Mouse (Mus musculus): ENCODE measurements around the gene Gm10717.
A peak's percentile ranks its signal among the peaks of the same experiment; 100 is the strongest.
"Not testable (repeated sequence)": the region's sequence is repeated elsewhere in the genome, so short reads cannot be mapped to it uniquely, and the experiment has no call there.

Gene Gm10717

DNA sequence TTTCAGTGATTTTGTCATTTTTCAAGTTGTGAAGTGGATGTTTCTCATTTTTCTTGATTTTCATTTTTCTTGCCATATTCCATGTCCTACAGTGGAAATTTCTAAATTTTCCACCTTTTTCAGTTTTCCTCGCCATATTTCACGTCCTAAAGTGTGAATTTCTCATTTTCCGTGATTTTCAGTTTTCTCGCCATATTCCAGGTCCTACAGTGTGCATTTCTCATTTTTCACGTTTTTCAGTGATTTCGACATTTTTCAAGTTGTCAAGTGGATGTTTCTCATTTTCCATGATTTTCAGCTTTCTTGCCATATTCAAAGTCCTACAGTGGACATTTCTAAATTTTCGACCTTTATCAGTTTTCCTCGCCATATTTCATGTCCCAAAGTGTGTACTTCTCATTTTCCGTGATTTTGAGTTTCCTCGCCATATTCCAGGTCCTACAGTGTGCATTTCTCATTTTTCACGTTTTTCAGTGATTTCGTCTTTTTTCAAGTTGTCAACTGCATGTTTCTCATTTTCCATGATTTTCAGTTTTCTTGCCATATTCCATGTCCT is at the start of gene Gm10717:
Gene Gm10717, plus strand, starts transcription at position 506 of the 556 bp plus-strand sequence.
- peak in 1 of 2 experiments; percentile 39 for DNase-seq (ENCODE audit: low spot score in 2 of 2)

DNA sequence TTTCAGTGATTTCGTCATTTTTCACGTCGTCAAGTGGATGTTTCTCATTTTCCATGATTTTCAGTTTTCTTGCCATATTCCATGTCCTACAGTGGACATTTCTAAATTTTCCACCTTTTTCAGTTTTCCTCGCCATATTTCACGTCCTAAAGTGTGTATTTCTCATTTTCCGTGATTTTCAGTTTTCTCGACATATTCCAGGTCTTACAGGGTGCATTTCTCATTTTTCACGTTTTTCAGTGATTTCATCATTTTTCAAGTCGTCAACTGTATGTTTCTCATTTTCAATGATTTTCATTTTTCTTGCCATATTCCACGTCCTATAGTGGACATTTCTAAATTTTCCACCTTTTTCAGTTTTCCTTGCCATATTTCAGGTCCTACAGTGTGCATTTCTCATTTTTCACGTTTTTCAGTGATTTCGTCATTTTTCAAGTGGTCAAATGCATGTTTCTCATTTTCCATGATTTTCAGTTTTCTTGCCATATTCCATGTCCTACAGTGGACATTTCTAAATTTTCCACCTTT is 24.7 kb upstream of the Gm10717 start, which contains the start of gene Gm10722:
Gene Gm10722, plus strand, starts transcription at position 478 of the 528 bp plus-strand sequence.
- DNase-seq (ENCODE audit: low spot score in 2 of 2) = peak in 1 of 2 experiments; percentile 21

DNA sequence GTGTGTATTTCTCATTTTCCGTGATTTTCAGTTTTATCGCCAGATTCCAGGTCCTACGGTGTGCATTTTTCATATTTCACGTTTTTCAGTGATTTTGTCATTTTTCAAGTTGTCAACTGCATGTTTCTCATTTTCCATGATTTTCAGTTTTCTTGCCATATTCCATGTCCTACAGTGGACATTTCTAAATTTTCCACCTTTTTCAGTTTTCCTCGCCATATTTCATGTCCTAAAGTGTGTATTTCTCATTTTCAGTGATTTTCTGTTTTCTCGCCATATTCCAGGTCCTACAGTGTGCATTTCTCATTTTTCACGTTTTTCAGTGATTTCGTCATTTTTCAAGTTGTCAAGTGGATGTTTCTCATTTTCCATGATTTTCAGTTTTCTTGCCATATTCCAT is 24.2 kb upstream of the Gm10717 start:
- peak in 1 of 2 experiments; percentile 44 for DNase-seq (ENCODE audit: low spot score in 2 of 2)

DNA sequence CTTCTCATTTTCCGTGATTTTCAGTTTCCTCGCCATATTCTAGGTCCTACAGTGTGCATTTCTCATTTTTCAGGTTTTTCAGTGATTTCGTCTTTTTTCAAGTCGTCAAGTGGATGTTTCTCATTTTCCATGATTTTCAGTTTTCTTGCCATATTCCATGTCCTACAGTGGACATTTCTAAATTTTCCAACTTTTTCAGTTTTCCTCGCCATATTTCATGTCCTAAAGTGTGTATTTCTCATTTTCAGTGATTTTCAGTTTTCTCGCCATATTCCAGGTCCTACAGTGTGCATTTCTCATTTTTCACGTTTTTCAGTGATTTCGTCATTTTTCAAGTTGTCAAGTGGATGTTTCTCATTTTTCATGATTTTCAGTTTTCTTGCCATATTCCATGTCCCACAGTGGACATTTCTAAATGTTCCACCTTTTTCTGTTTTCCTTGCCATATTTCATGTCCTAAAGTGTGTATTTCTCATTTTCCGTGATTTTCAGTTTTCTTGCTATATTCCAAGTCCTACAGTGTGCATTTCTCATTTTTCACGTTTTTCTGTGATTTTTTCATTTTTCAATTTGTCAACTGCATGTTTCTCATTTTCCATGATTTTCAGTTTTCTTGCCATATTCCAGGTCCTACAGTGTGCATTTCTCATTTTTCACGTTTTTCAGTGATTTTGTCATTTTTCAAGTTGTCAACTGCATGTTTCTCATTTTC is 23.1 kb upstream of the Gm10717 start:
- DNase-seq (ENCODE audit: low spot score in 2 of 2) = peak; percentile 93 to 100

DNA sequence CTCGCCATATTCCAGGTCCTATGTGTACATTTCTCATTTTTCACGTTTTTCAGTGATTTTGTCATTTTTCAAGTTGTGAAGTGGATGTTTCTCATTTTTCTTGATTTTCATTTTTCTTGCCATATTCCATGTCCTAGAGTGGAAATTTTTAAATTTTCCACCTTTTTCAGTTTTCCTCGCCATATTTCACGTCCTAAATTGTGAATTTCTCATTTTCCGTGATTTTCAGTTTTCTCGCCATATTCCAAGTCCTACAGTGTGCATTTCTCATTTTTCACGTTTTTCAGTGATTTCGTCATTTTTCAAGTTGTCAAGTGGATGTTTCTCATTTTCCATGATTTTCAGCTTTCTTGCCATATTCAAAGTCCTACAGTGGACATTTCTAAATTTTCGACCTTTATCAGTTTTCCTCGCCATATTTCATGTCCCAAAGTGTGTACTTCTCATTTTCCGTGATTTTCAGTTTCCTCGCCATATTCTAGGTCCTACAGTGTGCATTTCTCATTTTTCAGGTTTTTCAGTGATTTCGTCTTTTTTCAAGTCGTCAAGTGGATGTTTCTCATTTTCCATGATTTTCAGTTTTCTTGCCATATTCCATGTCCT is 22.3 kb upstream of the Gm10717 start, which contains the start of gene Gm11168:
Gene Gm11168, plus strand, starts transcription at position 553 of the 603 bp plus-strand sequence.
- DNase-seq (ENCODE audit: low spot score in 2 of 2) = not testable (repeated sequence)

DNA sequence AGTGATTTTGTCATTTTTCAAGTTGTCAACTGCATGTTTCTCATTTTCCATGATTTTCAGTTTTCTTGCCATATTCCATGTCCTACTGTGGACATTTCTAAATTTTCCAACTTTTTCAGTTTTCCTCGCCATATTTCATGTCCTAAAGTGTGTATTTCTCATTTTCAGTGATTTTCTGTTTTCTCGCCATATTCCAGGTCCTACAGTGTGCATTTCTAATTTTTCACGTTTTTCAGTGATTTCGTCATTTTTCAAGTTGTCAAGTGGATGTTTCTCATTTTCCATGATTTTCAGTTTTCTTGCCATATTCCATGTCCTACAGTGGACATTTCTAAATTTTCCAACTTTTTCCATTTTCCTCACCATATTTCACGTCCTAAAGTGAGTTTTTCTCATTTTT is 19.0 kb upstream of the Gm10717 start:
- not testable (repeated sequence) for DNase-seq (ENCODE audit: low spot score in 2 of 2)

DNA sequence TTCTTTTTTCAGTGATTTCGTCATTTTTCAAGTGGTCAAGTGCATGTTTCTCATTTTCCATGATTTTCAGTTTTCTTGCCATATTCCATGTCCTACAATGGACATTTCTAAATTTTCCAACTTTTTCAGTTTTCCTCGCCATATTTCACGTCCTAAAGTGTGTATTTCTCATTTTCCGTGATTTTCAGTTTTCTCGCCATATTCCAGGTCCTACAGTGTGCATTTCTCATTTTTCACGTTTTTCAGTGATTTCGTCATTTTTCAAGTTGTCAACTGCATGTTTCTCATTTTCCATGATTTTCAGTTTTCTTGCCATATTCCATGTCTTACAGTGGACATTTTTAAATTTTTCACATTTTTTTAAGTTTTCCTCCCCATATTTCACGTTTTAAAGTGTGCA is 18.6 kb upstream of the Gm10717 start:
- DNase-seq (ENCODE audit: low spot score in 2 of 2) = peak; percentile 92 to 100

DNA sequence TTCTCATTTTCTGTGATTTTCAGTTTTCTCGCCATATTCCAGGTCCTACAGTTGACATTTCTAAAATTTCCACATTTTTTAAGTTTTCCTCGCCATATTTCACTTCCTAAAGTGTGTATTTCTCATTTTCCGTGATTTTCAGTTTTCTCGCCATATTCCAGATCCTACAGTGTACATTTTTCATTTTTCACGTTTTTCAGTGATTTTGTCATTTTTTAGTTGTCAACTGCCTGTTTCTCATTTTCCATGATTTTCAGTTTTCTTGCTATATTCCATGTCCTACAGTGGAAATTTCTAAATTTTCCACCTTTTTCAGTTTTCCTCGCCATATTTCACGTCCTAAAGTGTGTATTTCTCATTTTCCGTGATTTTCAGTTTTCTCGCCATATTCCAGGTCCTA is 17.9 kb upstream of the Gm10717 start:
- DNase-seq (ENCODE audit: low spot score in 2 of 2) = not testable (repeated sequence)

DNA sequence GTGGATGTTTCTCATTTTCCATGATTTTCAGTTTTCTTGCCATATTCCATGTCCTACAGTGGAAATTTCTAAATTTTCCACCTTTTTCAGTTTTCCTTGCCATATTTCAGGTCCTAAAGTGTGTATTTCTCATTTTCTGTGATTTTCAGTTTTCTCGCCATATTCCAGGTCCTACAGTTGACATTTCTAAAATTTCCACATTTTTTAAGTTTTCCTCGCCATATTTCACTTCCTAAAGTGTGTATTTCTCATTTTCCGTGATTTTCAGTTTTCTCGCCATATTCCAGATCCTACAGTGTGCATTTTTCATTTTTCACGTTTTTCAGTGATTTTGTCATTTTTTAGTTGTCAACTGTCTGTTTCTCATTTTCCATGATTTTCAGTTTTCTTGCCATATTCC is 15.9 kb upstream of the Gm10717 start:
- DNase-seq (ENCODE audit: low spot score in 2 of 2) = not testable (repeated sequence)

DNA sequence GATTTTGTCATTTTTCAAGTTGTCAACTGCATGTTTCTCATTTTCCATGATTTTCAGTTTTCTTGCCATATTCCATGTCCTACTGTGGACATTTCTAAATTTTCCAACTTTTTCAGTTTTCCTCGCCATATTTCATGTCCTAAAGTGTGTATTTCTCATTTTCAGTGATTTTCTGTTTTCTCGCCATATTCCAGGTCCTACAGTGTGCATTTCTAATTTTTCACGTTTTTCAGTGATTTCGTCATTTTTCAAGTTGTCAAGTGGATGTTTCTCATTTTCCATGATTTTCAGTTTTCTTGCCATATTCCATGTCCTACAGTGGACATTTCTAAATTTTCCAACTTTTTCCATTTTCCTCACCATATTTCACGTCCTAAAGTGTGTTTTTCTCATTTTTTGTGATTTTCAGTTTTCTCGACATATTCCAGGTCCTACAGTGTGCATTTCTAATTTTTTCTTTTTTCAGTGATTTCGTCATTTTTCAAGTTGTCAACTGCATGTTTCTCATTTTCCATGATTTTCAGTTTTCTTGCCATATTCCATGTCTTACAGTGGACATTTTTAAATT is 13.1 kb upstream of the Gm10717 start:
- not testable (repeated sequence) for DNase-seq (ENCODE audit: low spot score in 2 of 2)

DNA sequence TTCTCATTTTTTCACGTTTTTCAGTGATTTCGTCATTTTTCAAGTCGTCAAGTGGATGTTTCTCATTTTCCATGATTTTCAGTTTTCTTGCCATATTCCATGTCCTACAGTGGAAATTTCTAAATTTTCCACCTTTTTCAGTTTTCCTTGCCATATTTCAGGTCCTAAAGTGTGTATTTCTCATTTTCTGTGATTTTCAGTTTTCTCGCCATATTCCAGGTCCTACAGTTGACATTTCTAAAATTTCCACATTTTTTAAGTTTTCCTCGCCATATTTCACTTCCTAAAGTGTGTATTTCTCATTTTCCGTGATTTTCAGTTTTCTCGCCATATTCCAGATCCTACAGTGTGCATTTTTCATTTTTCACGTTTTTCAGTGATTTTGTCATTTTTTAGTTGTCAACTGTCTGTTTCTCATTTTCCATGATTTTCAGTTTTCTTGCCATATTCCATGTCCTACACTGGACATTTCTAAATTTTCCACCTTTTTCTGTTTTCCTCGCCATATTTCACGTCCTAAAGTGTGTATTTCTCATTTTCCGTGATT is 12.4 kb upstream of the Gm10717 start, which contains the start of gene Gm10721:
Gene Gm10721, plus strand, starts transcription at position 408 of the 547 bp plus-strand sequence.
- not testable (repeated sequence) for DNase-seq (ENCODE audit: low spot score in 2 of 2)

DNA sequence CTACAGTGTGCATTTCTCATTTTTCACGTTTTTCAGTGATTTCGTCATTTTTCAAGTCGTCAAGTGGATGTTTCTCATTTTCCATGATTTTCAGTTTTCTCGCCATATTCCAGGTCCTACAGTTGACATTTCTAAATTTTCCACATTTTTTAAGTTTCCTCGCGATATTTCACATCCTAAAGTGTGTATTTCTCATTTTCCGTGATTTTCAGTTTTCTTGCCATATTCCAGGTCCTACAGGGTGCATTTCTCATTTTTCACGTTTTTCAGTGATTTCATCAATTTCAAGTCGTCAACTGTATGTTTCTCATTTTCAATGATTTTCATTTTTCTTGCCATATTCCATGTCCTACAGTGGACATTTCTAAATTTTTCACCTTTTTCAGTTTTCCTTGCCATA is 9.9 kb upstream of the Gm10717 start, which contains the start of gene Gm10720:
Gene Gm10720, plus strand, starts transcription at position 301 of the 400 bp plus-strand sequence.
- DNase-seq (ENCODE audit: low spot score in 2 of 2) = not testable (repeated sequence)

DNA sequence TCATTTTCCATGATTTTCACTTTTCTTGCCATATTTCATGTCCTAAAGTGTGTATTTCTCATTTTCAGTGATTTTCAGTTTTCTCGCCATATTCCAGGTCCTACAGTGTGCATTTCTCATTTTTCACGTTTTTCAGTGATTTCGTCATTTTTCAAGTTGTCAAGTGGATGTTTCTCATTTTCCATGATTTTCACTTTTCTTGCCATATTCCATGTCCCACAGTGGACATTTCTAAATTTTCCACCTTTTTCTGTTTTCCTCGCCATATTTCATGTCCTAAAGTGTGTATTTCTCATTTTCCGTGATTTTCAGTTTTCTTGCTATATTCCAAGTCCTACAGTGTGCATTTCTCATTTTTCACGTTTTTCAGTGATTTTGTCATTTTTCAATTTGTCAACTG is 9.3 kb upstream of the Gm10717 start:
- not testable (repeated sequence) for DNase-seq (ENCODE audit: low spot score in 2 of 2)

DNA sequence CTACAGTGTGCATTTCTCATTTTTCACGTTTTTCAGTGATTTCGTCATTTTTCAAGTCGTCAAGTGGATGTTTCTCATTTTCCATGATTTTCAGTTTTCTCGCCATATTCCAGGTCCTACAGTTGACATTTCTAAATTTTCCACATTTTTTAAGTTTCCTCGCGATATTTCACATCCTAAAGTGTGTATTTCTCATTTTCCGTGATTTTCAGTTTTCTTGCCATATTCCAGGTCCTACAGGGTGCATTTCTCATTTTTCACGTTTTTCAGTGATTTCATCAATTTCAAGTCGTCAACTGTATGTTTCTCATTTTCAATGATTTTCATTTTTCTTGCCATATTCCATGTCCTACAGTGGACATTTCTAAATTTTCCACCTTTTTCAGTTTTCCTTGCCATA is 8.1 kb upstream of the Gm10717 start, which contains the start of gene Gm10719:
Gene Gm10719, plus strand, starts transcription at position 301 of the 400 bp plus-strand sequence.
- not testable (repeated sequence) for DNase-seq (ENCODE audit: low spot score in 2 of 2)

DNA sequence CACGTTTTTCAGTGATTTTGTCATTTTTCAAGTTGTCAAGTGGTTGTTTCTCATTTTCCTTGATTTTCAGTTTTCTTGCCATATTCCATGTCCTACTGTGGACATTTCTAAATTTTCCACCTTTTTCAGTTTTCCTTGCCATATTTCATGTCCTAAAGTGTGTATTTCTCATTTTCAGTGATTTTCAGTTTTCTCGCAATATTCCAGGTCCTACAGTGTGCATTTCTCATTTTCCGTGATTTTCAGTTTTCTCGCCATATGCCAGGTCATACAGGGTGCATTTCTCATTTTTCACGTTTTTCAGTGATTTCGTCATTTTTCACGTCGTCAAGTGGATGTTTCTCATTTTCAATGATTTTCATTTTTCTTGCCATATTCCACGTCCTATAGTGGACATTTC is 6.3 kb upstream of the Gm10717 start:
- peak; percentile 39 to 93 for DNase-seq (ENCODE audit: low spot score in 2 of 2)

DNA sequence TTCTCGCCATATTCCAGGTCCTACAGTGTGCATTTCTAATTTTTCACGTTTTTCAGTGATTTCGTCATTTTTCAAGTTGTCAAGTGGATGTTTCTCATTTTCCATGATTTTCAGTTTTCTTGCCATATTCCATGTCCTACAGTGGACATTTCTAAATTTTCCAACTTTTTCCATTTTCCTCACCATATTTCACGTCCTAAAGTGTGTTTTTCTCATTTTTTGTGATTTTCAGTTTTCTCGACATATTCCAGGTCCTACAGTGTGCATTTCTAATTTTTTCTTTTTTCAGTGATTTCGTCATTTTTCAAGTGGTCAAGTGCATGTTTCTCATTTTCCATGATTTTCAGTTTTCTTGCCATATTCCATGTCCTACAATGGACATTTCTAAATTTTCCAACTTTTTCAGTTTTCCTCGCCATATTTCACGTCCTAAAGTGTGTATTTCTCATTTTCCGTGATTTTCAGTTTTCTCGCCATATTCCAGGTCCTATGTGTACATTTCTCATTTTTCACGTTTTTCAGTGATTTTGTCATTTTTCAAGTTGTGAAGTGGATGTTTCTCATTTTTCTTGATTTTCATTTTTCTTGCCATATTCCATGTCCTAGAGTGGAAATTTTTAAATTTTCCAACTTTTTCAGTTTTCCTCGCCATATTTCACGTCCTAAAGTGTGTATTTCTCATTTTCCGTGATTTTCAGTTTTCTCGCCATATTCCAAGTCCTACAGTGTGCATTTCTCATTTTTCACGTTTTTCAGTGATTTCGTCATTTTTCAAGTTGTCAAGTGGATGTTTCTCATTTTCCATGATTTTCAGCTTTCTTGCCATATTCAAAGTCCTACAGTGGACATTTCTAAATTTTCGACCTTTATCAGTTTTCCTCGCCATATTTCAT is 5.1 kb upstream of the Gm10717 start:
- DNase-seq (ENCODE audit: low spot score in 2 of 2) = peak; percentile 13 to 73

DNA sequence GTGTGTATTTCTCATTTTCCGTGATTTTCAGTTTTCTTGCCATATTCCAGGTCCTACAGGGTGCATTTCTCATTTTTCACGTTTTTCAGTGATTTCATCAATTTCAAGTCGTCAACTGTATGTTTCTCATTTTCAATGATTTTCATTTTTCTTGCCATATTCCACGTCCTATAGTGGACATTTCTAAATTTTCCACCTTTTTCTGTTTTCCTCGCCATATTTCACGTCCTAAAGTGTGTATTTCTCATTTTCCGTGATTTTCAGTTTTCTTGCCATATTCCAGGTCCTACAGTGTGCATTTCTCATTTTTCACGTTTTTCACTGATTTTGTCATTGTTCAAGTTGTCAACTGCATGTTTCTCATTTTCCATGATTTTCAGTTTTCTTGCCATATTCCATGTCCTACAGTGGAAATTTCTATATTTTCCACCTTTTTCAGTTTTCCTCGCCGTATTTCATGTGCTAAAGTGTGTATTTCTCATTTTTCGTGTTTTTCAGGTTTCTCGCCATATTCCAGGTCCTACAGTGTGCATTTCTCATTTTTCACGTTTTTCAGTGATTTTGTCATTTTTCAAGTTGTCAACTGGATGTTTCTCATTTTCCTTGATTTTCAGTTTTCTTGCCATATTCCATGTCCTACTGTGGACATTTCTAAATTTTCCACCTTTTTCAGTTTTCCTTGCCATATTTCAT is 2.8 kb upstream of the Gm10717 start:
- peak; percentile 25 to 79 for DNase-seq (ENCODE audit: low spot score in 2 of 2)

DNA sequence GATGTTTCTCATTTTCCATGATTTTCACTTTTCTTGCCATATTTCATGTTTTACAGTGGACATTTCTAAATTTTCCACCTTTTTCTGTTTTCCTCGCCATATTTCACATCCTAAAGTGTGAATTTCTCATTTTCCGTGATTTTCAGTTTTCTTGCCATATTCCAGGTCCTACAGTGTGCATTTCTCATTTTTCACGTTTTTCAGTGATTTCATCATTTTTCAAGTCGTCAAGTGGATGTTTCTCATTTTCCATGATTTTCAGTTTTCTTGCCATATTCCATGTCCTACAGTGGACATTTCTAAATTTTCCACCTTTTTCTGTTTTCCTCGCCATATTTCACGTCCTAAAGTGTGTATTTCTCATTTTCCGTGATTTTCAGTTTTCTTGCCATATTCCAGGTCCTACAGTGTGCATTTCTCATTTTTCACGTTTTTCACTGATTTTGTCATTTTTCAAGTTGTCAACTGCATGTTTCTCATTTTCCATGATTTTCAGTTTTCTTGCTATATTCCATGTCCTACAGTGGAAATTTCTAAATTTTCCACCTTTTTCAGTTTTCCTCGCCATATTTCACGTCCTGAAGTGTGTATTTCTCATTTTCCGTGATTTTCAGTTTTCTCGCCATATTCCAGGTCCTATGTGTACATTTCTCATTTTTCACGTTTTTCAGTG is 1.8 kb upstream of the Gm10717 start, which contains the start of gene Gm10718:
Gene Gm10718, plus strand, starts transcription at position 236 of the 673 bp plus-strand sequence.
- DNase-seq (ENCODE audit: low spot score in 2 of 2) = peak; percentile 20 to 73

DNA sequence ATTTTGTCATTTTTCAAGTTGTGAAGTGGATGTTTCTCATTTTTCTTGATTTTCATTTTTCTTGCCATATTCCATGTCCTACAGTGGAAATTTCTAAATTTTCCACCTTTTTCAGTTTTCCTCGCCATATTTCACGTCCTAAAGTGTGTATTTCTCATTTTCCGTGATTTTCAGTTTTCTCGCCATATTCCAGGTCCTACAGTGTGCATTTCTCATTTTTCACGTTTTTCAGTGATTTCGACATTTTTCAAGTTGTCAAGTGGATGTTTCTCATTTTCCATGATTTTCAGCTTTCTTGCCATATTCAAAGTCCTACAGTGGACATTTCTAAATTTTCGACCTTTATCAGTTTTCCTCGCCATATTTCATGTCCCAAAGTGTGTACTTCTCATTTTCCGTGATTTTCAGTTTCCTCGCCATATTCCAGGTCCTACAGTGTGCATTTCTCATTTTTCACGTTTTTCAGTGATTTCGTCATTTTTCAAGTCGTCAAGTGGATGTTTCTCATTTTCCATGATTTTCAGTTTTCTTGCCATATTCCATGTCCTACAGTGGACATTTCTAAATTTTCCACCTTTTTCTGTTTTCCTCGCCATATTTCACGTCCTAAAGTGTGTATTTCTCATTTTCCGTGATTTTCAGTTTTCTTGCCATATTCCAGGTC is 1.1 kb upstream of the Gm10717 start:
- DNase-seq (ENCODE audit: low spot score in 2 of 2) = peak; percentile 95 to 100
